Mouse (Mus musculus) kidney, postnatal 25 days (tissue): ENCODE measurements around the gene Hist1h2bq.
"Not testable (repeated sequence)": the region's sequence is repeated elsewhere in the genome, so short reads cannot be mapped to it uniquely, and the experiment has no call there.

ENCODE experiments used
- DNase-seq, 2 experiments: peaks; one replicate each; pipeline ENCODE4 v3.0.0; 2021; ENCODE audit warnings: mixed read lengths in 2 of 2

Gene Hist1h2bq

DNA sequence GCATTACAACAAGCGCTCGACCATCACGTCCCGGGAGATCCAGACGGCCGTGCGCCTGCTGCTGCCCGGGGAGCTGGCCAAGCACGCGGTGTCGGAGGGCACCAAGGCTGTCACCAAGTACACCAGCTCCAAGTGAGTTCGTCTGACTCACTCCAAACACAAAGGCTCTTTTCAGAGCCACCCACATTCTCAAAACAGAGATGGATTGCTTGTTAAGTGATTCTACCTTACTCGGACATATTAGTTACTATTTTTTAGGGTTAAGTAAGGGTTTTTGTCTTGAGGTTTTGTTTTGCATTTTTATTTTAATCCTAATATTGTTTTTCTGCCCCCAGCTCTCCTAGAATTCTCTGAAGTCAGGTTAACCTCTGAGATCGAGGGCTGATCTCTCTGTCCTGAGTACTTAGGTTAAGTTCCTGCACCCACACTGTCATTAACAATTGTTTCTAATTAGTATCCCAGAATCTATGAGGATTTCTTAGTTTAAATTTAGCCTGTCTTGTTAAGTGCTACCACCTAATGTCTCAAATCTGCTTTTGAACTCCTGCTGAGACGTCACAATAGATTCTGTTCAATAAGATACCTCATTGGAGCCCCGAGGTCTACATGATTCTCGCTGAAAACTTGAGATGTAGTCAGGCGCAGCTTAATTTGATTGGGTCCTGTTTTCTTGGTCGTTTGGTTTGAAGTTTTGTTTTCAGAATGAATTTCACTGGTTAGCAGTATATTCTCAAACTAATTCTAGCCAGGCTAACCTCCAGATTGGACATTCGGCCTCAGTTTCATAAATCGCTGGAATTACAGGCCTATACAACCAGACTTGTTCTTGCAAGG is 22.0 kb downstream of the Hist1h2bq start:
- DNase-seq, result no peak

DNA sequence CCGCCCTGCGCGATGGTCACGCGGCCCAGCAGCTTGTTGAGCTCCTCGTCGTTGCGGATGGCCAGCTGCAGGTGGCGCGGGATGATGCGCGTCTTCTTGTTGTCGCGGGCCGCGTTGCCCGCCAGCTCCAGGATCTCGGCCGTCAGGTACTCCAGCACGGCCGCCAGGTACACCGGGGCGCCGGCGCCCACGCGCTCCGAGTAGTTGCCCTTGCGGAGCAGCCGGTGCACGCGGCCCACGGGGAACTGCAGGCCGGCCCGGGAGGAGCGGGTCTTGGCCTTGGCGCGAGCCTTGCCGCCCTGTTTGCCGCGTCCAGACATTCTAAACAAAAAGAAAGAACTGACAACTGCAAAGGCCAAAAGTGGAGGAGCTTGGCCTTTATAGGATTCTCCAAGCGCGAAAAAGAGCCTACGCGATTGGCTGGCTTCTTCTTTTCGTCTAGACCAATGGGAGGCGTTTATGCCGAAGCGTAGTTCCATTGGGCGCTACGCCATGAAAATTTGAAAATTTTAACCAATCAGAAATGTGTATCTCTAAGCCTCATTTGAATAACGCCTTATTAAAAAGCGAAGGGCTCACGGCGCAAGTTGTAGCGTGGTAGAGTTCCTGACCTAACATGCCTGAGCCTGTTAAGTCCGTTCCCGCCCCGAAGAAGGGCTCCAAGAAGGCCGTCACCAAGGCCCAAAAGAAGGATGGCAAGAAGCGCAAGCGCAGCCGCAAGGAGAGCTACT is 22.9 kb downstream of the Hist1h2bq start, which contains the start of the genes Hist1h2an and Hist1h2bp:
Hist1h2an (minus strand) TSS at position 320 of the 731 bp plus-strand sequence.
Hist1h2bp (plus strand) TSS at position 563 of the 731 bp plus-strand sequence.
- DNase-seq, result peak; percentile 88 to 90

DNA sequence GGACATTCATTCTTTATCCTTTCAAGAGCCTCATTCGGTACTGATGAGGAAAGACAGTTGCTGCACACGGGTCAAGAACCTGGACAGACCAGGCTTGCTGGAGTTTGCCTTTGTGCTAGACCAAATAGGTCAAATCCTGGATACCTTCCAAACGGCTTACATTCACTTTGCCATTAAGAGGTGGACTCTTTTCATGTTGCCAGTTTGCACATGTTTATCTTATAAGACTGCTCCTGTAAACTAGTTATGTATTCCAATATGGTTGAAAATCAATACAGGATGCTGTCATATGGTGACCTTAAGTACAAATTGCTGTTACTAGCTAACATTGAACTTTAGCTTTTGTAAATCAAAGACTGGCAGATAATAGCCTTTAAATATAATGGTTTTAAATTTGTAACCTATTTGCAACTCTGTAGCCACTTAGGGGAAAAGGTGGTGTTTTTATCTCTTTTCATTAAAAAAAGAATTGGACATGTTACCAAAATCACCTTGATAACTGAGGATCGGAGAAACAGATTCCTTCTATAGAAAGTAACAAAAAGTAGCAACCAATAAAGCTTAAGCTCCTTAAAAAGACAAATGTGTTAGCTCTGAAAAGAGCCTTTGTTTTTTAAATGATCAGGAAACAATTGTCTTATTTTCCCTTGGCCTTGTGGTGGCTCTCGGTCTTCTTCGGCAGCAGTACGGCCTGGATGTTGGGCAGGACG is 23.7 kb downstream of the Hist1h2bq start:
- DNase-seq, result no peak

DNA sequence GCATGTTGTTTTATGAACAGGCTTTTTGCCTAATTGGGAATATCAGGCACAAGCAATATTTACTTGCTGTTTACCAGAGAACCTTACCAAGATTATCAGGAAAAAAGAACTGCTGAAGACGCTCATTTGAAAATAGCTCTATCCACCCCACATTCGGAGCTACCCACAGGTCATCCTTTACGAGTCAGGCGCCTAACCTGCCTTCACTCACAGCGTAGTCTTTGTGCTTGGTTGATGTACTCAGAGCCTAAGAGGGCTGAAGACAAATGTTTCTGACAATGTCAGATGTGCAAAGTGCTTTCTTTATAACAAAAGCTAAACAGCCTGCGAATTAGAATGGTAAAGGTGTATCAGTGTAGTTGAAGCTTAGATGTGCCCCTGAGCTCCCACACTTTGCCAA is 25.7 kb downstream of the Hist1h2bq start:
- DNase-seq, result no peak

DNA sequence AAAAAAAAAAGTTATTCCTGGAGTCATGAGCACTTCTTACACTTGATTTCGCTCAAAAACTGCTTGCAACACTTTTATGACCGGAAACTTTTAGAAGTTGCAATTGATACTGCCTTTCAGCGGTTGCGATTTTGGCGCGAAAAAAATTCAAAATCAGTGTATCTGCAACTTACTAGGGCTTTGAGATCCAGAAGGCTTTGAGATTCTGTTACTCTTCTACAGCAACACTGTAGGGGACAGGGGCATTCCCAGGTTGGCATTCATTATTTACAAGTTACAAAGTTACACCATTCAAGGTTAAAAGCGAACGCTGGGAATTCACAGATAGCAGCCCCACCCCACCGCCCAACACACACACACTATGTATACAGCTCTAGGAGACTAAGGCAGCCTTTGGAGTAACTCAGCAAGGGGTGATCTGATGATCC is 26.2 kb downstream of the Hist1h2bq start:
- peak in 1 of 2 experiments; percentile 13 for DNase-seq

DNA sequence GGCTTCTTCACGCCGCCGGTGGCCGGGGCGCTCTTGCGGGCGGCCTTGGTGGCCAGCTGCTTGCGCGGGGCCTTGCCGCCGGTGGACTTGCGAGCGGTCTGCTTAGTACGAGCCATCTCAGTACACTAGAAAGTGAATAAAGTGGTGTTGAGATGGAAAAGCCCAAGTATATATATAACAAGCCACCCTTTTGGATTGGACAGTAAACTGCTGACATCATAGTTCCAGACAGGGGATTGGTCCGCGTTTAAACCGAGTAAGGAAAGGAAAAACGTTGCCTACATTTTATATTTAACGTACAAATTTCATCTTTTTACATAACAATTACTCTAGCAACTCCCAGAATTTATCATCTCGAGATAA is 26.8 kb downstream of the Hist1h2bq start, which contains the start of gene Hist1h3i:
Hist1h3i (minus strand) TSS at position 116 of the 363 bp plus-strand sequence.
- DNase-seq, result peak; percentile 52 to 65

DNA sequence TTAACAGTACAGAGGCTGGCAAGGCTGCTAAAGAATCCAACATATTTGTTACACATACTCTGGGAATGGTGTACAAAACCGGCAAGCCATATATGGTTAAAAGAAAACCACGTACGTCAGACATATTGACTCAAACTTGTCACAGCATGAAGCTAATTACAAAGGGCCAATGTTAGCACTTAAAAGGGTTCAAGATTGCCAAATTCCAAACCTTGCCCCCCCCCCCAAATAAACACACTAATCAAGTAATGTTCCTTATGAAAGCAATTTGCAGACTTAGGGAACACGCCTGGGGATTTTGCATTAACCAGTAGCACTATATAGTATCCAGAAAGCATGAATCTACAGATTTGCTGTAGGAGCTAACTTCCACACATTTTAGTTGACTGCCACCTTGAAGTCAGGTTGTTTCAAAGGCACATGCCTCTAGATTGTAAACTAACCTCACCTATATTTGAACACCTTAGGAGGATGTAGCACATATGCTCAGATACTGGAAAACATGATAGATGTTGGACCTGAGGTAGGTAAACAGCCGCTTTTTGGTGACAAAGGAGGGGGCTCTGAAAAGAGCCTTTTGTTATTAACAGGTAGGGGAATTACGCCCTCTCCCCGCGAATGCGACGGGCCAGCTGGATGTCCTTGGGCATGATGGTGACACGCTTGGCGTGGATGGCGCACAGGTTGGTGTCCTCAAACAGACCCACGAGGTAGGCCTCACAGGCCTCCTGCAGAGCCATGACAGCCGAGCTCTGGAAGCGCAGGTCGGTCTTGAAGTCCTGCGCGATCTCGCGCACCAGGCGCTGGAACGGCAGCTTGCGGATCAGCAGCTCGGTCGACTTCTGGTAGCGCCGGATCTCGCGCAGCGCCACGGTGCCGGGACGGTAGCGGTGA is 27.4 kb downstream of the Hist1h2bq start:
- not testable (repeated sequence) for DNase-seq

DNA sequence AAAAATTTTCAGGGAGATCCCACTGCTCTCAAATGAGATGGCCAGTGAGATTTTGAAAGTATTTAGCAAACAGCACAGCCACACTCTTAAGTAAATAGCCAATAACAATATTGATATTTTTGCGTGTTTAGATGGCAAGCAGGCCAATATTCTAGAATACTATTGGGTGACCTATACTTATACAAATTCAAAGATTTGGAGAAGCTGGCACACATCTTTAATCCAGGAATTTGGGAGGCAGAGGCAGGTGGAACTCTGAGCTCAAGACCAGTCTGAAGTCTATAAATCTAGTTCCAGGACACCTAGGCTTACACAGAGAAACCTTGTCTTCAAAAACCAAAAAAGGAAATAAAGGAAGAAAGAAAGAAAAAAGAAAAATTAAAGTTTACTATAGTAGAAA is 28.4 kb downstream of the Hist1h2bq start:
- no peak for DNase-seq

DNA sequence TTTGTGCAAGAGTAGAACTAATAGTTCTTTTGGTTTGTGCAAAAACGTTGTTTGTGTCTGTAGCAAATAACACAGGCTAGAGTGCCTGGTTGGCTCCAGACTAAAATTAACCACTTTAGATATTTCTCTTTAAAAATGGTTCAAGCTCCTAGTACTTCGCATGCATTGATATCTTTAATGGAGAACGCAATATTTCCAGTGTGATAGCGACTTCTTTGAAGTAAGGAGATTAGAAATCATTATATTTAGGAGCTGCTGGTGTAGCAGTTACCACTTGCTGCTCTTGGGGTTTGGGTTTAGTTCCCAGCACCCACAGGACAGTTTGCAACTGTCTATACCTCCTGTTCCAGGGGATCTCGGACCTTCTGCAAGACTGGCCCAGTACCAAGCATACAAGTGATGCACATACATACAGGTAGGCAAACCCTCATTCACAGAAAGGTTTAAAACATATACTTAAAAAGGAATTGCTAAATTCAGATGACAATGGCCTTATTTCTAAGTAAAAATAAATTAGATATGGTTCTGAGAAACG is 28.9 kb downstream of the Hist1h2bq start:
- no peak for DNase-seq

DNA sequence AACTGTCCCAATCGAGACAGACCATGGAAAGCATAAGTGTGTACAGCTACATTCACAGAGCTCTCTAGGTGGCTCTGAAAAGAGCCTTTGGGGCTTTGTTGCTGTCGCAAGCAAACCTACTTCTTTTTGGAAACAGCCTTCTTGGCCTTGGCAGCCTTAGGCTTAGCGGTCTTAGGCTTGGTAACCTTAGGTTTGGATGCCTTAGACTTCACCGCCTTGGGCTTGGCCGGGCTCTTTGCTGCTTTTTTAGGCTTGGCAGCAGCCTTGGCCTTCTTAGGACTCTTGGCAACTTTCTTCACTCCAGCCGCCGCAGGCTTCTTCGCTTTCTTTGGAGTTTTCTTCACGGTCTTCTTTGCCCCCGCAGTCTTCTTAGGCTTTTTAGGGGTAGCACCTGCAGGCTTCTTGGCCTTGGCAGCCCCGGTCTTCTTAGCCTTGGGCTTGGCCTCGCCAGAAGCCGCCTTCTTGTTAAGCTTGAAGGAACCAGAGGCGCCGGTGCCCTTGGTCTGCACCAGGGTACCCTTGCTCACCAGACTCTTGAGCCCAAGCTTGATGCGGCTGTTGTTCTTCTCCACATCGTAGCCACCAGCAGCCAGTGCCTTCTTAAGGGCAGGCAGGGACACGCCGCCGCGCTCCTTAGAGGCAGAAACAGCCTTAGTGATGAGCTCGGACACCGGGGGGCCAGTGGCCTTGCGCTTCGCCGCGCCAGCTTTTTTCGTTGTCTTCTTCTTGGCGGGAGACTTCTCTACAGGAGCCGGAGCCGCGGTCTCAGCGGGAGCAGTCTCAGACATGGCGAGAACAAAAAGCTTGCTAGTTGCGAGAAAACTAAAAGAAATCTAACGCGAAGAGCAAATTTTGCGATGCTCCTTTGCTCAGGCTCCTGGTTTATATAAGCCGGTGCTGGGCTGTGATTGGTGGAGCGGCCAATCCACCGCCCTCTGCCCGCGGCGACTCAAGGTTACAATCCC is 29.9 kb downstream of the Hist1h2bq start, which contains the start of gene Hist1h1b:
Hist1h1b (minus strand) TSS at position 859 of the 965 bp plus-strand sequence.
- peak; percentile 39 to 65 for DNase-seq

DNA sequence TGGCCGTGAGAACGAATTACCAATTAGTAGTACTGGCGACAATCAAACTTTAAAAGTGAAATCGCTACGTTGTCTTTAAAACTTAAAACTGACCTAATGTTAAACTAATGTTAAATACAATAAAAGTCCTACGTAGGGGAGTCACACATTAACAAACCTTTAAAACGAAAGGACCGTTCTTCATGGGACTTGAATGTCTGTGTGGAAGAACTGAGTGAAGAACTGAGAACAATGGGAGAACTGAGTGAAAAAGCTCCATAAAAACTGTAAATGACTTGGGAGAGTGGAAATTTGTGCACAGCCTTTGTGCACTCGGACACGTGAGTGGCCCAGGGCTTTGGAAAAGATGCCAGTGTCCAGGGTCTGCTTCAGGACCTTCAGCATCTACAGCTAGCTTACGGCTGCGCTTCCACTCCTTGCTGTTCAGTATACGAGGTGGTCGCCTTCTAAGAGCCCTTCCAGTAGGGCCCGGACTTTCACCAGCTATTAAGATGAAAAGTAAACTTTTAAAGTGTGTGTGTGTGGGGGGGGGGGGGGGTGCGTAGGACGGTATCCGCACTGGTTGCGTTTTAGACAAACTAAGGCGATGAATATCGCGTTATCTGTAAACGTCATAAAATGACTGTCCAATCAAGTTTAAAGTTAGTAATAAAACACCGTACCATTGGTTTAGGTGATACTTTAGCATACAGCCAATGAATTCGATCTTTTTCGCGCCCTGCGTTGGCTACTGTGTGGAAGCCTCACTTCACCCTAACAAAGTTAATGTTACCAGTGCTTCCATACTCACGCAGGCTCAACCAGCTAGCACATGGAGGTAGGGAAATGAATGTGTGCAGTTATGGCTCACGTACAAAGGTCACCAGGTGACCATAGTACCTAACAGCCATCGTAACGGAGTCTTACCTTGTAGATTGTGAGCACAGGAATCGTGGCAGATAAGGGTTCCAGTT is 30.9 kb downstream of the Hist1h2bq start:
- peak; percentile 74 to 84 for DNase-seq
